Mouse (Mus musculus) lung, postnatal 4 days (tissue): ENCODE measurements around the gene Cplx3.

Source experiments
- DNase-seq, 2 experiments: peaks; one replicate each; pipeline ENCODE4 v3.0.0; 2021

The Cplx3 gene

GRCm38 (mm10) chr9:57598851-57599563, 7.1 kb downstream of the Cplx3 start:
- no peak for DNase-seq

- DNase-seq, result peak in 1 of 2 experiments; percentile 28
Observed at GRCm38 (mm10) chr9:57597929-57598382, 8.1 kb downstream of the Cplx3 start.

- DNase-seq, result no peak
Observed at GRCm38 (mm10) chr9:57597265-57597664, 8.8 kb downstream of the Cplx3 start.

DNA sequence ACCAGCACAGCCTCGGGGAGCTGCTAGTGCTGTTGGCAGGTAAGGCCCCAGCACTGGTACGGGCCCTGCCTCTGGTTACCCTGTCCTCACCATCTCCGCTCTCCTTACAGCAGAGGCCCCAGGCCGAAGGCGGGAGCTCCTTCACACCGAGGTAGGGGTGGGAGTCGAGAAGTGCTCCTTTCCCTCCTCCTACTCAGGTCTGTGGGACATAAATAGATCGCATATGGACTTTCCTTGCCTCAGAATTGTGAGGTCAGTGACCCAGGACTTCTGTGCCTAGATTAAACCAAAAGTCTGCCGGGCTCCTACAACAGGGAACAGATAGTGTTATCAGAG, 11.9 kb downstream of the Cplx3 start:
- DNase-seq, result no peak

- DNase-seq, result no peak
Observed at GRCm38 (mm10) chr9:57593454-57594173, 12.5 kb downstream of the Cplx3 start.

GRCm38 (mm10) chr9:57590726-57591125, 15.4 kb downstream of the Cplx3 start:
- DNase-seq, result no peak

GRCm38 (mm10) chr9:57589224-57590126, 16.6 kb downstream of the Cplx3 start, which contains the start of gene Ulk3:
Gene Ulk3 (plus strand): TSS chr9:57589452.
- DNase-seq, result peak; percentile 88 to 90

GRCm38 (mm10) chr9:57584991-57585390, 21.1 kb downstream of the Cplx3 start:
- no peak for DNase-seq

DNA sequence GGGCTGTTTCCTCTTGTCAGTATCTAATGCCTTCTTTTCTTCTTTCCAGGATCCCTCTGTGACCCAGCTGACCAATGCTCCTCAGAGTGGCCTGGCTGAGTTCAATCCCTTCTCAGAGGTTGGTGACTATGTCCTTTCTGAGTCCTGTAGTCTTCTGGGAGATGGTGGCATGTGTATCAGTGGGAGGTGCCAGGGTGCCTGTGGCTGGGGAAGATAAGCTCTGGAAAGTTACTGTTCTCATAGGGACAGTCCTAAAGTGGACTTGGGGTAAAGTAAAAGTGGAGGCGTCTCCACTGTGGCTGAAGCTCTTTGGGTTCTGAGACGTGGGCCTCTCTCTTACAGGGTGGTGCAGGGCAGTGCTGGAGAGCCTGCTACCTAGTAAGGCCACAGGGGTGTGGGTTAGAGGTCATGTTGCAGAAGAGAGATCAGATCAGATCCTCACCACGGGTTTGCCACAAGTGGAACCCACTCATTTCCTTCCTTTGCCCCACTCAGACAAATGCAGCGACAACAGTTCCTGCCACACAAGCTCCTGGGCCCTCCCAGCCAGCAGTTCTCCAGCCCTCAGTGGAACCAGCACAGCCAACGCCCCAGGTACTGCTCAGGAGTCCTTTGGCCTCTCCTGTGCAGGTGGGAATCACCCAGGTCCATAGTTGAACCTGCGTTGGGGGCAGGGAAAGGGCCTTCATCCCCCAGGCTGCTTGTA, 28.8 kb downstream of the Cplx3 start:
- no peak for DNase-seq

GRCm38 (mm10) chr9:57575577-57575976, 30.5 kb downstream of the Cplx3 start:
- DNase-seq, result no peak

- DNase-seq, result no peak
Observed at GRCm38 (mm10) chr9:57574397-57574796, 31.7 kb downstream of the Cplx3 start.

DNA sequence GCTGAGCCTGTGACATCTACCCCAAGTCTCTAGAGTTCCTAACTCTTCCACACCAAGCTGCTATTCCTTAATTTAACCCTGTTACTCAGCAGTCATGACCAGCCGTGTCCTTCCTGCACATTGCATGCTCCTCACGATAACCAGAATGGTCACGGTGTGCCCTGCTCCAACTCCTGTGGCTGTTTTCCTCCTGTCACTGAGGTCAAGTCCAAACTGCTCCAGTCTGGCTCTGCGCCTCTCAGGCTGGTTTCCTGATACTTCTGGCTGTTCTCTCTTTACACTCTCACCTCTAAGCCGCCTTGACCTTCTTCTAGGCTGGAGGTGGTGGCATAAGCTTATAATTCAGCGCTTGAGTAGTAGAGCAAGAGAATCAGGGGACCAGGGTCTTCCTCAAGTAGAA, 37.6 kb downstream of the Cplx3 start:
- no peak for DNase-seq

GRCm38 (mm10) chr9:57566846-57567245, 39.2 kb downstream of the Cplx3 start:
- no peak for DNase-seq

DNA sequence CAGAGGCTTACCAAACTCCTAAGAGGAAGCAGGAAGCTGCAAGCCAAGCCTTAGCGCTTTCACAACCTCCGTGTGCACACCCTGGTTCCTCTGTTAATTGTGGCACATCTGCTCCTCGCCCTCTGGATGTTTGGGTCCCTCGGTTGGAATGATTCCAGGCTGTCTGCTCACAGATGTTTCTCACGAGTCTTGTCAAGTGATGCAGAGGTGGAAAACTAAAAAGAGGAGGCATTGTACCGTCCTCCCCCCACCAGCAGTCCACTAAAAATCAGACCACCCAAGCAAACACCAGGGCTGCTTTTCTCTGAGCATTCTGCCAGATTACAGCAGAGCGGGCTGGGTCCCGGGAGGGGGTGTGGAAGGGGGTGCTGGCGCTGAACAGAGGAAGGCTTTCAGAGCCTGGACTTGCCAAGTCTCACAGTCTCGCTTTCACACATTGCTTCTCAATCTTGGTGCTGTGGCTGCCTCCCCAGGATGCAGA, 40.3 kb downstream of the Cplx3 start:
- peak; percentile 45 to 58 for DNase-seq

- DNase-seq, result no peak
Observed at GRCm38 (mm10) chr9:57564609-57565008, 41.5 kb downstream of the Cplx3 start.

DNA sequence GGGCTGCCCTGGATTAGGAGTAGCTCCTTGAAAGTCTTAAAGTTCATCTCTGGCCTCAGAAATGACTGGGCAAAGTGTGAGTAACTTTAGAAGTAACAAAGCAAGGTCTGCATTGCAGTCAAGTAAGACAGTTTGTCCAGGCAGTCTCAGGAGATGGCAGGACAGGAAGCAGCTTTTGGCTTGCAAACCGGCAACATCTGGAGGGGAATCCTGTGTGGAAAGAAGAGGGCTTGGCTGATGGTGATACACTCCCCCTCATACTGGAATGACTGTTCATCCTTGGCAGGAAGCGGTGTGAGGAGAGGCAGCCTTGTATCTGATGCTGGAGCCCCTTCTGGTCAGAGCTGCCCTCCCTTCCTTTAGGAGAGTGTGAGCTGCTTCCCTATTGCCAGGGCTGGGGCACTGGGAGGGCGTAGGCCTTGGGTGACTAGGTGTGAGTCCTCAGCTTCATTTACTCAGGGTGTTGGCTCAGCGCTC, 43.1 kb downstream of the Cplx3 start:
- peak; percentile 25 to 55 for DNase-seq

DNA sequence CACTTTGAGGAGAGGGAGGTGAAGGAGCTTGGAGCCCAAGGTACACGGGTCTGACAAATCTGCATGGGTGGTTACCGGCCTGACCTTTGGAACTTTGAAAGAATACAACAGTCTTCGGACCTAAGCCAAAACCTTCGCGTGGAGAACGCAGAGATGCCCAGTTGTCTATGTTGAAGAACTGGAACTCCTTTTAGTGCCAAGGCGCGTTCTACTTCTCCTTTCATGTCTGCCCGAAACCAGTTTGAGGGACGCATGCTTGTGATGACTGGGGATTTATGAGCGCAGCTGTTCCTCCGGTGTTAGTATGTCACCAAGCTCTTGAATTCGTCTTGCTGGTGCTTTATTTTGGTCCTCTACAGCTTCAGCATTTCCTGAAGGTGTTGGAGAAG, 44.4 kb downstream of the Cplx3 start:
- peak in 1 of 2 experiments; percentile 28 for DNase-seq

GRCm38 (mm10) chr9:57560861-57561710, 45.0 kb downstream of the Cplx3 start, which contains the start of gene Scamp2:
Gene Scamp2 (plus strand): TSS chr9:57560943.
- DNase-seq, result peak; percentile 95

DNA sequence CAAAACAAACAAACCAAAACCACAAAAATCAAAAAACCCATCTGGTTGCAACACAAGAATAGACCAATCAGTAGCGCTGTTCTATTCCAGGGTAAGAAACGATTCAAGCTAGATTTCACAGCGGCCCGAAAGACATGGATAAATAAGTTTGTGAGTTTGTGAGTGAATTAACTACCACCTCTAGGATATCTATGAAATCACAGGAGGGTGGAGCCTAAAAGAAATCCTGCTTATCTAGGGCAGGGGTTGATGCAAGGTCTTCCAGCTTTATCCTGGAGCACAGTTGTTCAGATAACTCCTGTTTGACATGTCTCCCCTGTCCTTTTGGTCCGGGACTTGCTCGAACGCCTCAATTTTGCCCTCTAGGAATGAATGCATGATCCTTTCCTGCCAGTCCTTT, 45.8 kb downstream of the Cplx3 start:
- DNase-seq, result no peak

GRCm38 (mm10) chr9:57559568-57559967, 46.5 kb downstream of the Cplx3 start:
- DNase-seq, result no peak

- DNase-seq, result no peak
Observed at GRCm38 (mm10) chr9:57558625-57559024, 47.5 kb downstream of the Cplx3 start.
